Mouse (Mus musculus) T-helper 2 cell (primary cell): ENCODE measurements around the gene Zscan26.
"Not testable (repeated sequence)": the region's sequence is repeated elsewhere in the genome, so short reads cannot be mapped to it uniquely, and the experiment has no call there.

Experiments used
- in situ Hi-C: fragments of 300-600 bp; cut with MboI, MseI; formaldehyde crosslinking; loops from one replicate; pipeline ENCODE4 v1.15.1; 2025; ENCODE audit warnings: high pct_unique_total_duplicates

Zscan26 gene

GRCm38 (mm10) chr13:21453449-21453848 lies at the start of gene Zscan26:
TSS of gene Zscan26 (minus strand) at chr13:21453730.
- in situ Hi-C loops = no loop called here

GRCm38 (mm10) chr13:21502296-21502695 lies 48.8 kb upstream of the Zscan26 start:
- in situ Hi-C loops = no loop called here

- in situ Hi-C loops = not testable (repeated sequence)
These were observed 47.7 kb upstream of the Zscan26 start, which contains the start of gene Gm11273 for GRCm38 (mm10) chr13:21501182-21501581. TSS of gene Gm11273 (minus strand) at chr13:21501418.

GRCm38 (mm10) chr13:21495080-21495479 lies 41.5 kb upstream of the Zscan26 start, which contains the start of gene AK157302:
TSS of gene AK157302 (plus strand) at chr13:21495223.
- in situ Hi-C loops = no loop called here

- in situ Hi-C loops = no loop called here
These were observed 39.3 kb upstream of the Zscan26 start for GRCm38 (mm10) chr13:21492847-21493246.

GRCm38 (mm10) chr13:21486881-21487280 lies 33.4 kb upstream of the Zscan26 start:
- in situ Hi-C loops = no loop called here

GRCm38 (mm10) chr13:21478759-21479670 lies 25.5 kb upstream of the Zscan26 start, which contains the start of the genes Zkscan4 and Gm10065:
TSS of gene Zkscan4 (plus strand) at chr13:21478907.
TSS of gene Gm10065 (minus strand) at chr13:21479441.
- in situ Hi-C loops = not testable (repeated sequence)

GRCm38 (mm10) chr13:21472427-21472826 lies 18.9 kb upstream of the Zscan26 start:
- in situ Hi-C loops = no loop called here

GRCm38 (mm10) chr13:21469097-21469496 lies 15.6 kb upstream of the Zscan26 start:
- in situ Hi-C loops = no loop called here

- in situ Hi-C loops = no loop called here
These were observed 14.8 kb upstream of the Zscan26 start, which contains the start of gene Nkapl for GRCm38 (mm10) chr13:21468061-21469019. TSS of gene Nkapl (minus strand) at chr13:21468509.

GRCm38 (mm10) chr13:21467336-21467735 lies 13.8 kb upstream of the Zscan26 start:
- in situ Hi-C loops = no loop called here

GRCm38 (mm10) chr13:21462516-21462915 lies 9.0 kb upstream of the Zscan26 start:
- in situ Hi-C loops = not testable (repeated sequence)

- in situ Hi-C loops = no loop called here
These were observed 2.8 kb upstream of the Zscan26 start for GRCm38 (mm10) chr13:21456347-21456746.

- in situ Hi-C loops = no loop called here
These were observed 603 bp upstream of the Zscan26 start for GRCm38 (mm10) chr13:21454133-21454532.

GRCm38 (mm10) chr13:21453042-21453441 lies 488 bp downstream of the Zscan26 start:
- in situ Hi-C loops = no loop called here

GRCm38 (mm10) chr13:21447856-21448614 lies 5.5 kb downstream of the Zscan26 start:
- in situ Hi-C loops = loop anchor here (10.0 kb wide), 1 partner anchor 83 kb away; the partner anchor contains the start of gene Zscan12

- in situ Hi-C loops = loop anchor here (10.0 kb wide), 1 partner anchor 82 kb away; the partner anchor contains the start of gene Zscan12
These were observed 6.7 kb downstream of the Zscan26 start for GRCm38 (mm10) chr13:21446796-21447195.

- in situ Hi-C loops = loop anchor here (5.0 to 10.0 kb wide), 2 partner anchors 39 to 76 kb away; partner anchors contain the start of genes Zkscan3 and Zscan12
These were observed 12.3 kb downstream of the Zscan26 start for GRCm38 (mm10) chr13:21441207-21441572.

GRCm38 (mm10) chr13:21440503-21441206 lies 12.9 kb downstream of the Zscan26 start, which contains the start of gene Pgbd1:
TSS of gene Pgbd1 (minus strand) at chr13:21441058.
- in situ Hi-C loops = loop anchor here (5.0 to 10.0 kb wide), 2 partner anchors 38 to 76 kb away; partner anchors contain the start of genes Zkscan3 and Zscan12

- in situ Hi-C loops = no loop called here
These were observed 18.1 kb downstream of the Zscan26 start for GRCm38 (mm10) chr13:21435476-21435875.
